Mouse (Mus musculus): ENCODE results near the gene Olfr1463.

Gene Olfr1463

GRCm38 (mm10) chr19:13231028-13231427 lies at the start of gene Olfr1463:
TSS of gene Olfr1463 (plus strand) at chr19:13231328.
- H3K9me3 ChIP-seq (ENCODE audit: low read length): no peaks in the 10 kb centered on the region
- H3K27me3 ChIP-seq (ENCODE audit: insufficient read depth, low read length): no peaks in the 10 kb centered on the region
- H3K4me1 ChIP-seq (replicated peaks; ENCODE audit: low read depth, low read length): no peaks in the 10 kb centered on the region
- no peak for TF ChIP-seq CTCF (conservative IDR thresholded peaks at IDR 0.05; ENCODE audit: low read length)
- no peak for TF ChIP-seq POU5F1 (IDR thresholded peaks at IDR 0.05; ENCODE audit: borderline replicate concordance, low read length)
- no peak for TF ChIP-seq NANOG (IDR thresholded peaks at IDR 0.05; ENCODE audit: borderline replicate concordance, low read length)
- no peaks in the 10 kb centered on the region for H3K36me3 ChIP-seq (ENCODE audit: insufficient read depth, low read length)
- H3K4me3 ChIP-seq (replicated peaks; ENCODE audit: low read length): no peak within 1 kb of the TSS

- Histone ChIP-seq H3K27me3 (ENCODE audit: insufficient read depth, low read length) (no peaks in the 10 kb centered on the region), H3K4me3 (replicated peaks; ENCODE audit: low read length) (no peak within 1 kb of the TSS), H3K9me3 (ENCODE audit: low read length) (no peaks in the 10 kb centered on the region), H3K36me3 (ENCODE audit: insufficient read depth, low read length) (no peaks in the 10 kb centered on the region), H3K4me1 (replicated peaks; ENCODE audit: low read depth, low read length) (no peaks in the 10 kb centered on the region)
- TF ChIP-seq CTCF (conservative IDR thresholded peaks at IDR 0.05; ENCODE audit: low read length) (no peak), NANOG (IDR thresholded peaks at IDR 0.05; ENCODE audit: borderline replicate concordance, low read length) (no peak), POU5F1 (IDR thresholded peaks at IDR 0.05; ENCODE audit: borderline replicate concordance, low read length) (no peak)
Measured at GRCm38 (mm10) chr19:13185434-13185833, 45.7 kb upstream of the Olfr1463 start, which contains the start of gene Olfr1462. TSS of gene Olfr1462 (plus strand) at chr19:13185734.

GRCm38 (mm10) chr19:13221666-13222065 lies 9.5 kb upstream of the Olfr1463 start:
- no peaks in the 10 kb centered on the region for H3K36me3 ChIP-seq (ENCODE audit: insufficient read depth, low read length)
- no peaks in the 10 kb centered on the region for H3K4me1 ChIP-seq (replicated peaks; ENCODE audit: low read depth, low read length)
- peaks cover 7% of the 10 kb centered on the region; the same call in 1 of the 2 replicates for H3K9me3 ChIP-seq (ENCODE audit: low read length)
- H3K27me3 ChIP-seq (ENCODE audit: insufficient read depth, low read length): no peaks in the 10 kb centered on the region
- no peak overlapping the region for H3K4me3 ChIP-seq (replicated peaks; ENCODE audit: low read length)
- no peak for TF ChIP-seq NANOG (IDR thresholded peaks at IDR 0.05; ENCODE audit: borderline replicate concordance, low read length)
- TF ChIP-seq CTCF (conservative IDR thresholded peaks at IDR 0.05; ENCODE audit: low read length): no peak
- no peak for TF ChIP-seq POU5F1 (IDR thresholded peaks at IDR 0.05; ENCODE audit: borderline replicate concordance, low read length)

Data from E14TG2a.4 (cell line).